Mouse (Mus musculus) stomach, postnatal 0 days (tissue): ENCODE measurements around the gene Cma1. TPM values are rescaled to one million over a fixed set of nuclear protein-coding genes. Genes with fewer than 3 reads are reported as not detected.
"Not testable (repeated sequence)": the region's sequence is repeated elsewhere in the genome, so short reads cannot be mapped to it uniquely, and the experiment has no call there.

ENCODE experiments used
- ATAC-seq: fragments of 200-750 bp; cut with Nextera tagmentation; 2 replicates; pipeline ENCODE4 v1.8.0; 2017; ENCODE audit not compliant: low FRiP score, low TSS enrichment
- DNase-seq: peaks from one replicate; pipeline ENCODE4 v3.0.0-alpha.2; 2016; ENCODE audit warnings: low spot score
- H3K27ac ChIP-seq: fragments of 300-500 bp; sonication (generic); replicated peaks from 2 replicates; pipeline ENCODE4 v1.5.1; 2014; ENCODE audit warnings: mild to moderate bottlenecking, control low read depth
- H3K27me3 ChIP-seq: fragments of 300-500 bp; sonication (generic); 2 replicates; pipeline ENCODE4 v1.6.1; 2014; ENCODE audit warnings: low read length; ENCODE audit not compliant: control insufficient read depth, insufficient read depth
- H3K36me3 ChIP-seq: fragments of 300-500 bp; sonication (generic); 2 replicates; pipeline ENCODE4 v1.6.1; 2014; ENCODE audit warnings: low read length, mixed read lengths; ENCODE audit not compliant: control insufficient read depth, insufficient read depth
- H3K4me1 ChIP-seq: fragments of 300-500 bp; sonication (generic); replicated peaks from 2 replicates; pipeline ENCODE4 v1.6.1; 2014; ENCODE audit warnings: antibody characterized with exemption; ENCODE audit not compliant: control insufficient read depth, insufficient read depth
- H3K4me2 ChIP-seq: fragments of 300-500 bp; sonication (generic); replicated peaks from 2 replicates; pipeline ENCODE4 v1.6.1; 2014; ENCODE audit warnings: low read depth, mild to moderate bottlenecking, control low read depth, moderate library complexity
- H3K4me3 ChIP-seq: fragments of 300-500 bp; sonication (generic); 2 replicates; pipeline ENCODE4 v1.5.1; 2014; ENCODE audit warnings: low read depth, low read length, control low read depth
- H3K9ac ChIP-seq: fragments of 300-500 bp; sonication (generic); 2 replicates; pipeline ENCODE4 v1.6.1; 2014; ENCODE audit warnings: mild to moderate bottlenecking, low read length, control low read depth, mixed read lengths
- H3K9me3 ChIP-seq: fragments of 300-500 bp; sonication (generic); 2 replicates; pipeline ENCODE4 v1.6.1; 2016; ENCODE audit warnings: low read length; ENCODE audit not compliant: control insufficient read depth
- CTCF ChIP-seq: IDR thresholded peaks from 2 replicates; pipeline ENCODE4 v1.5.1; 2016; ENCODE audit warnings: antibody characterized with exemption, low read depth, mild to moderate bottlenecking, moderate library complexity
- EP300 ChIP-seq: optimal IDR thresholded peaks from 2 replicates; pipeline ENCODE3; 2016; ENCODE audit warnings: antibody characterized with exemption
- WGBS: fragments of 180-500 bp; shearing (Covaris S2); extraction: QIAGEN DNeasy Blood & Tissue Kit; methylation state at CpG from one replicate; pipeline ENCODE4 v1.1.7; 2014; 5-methylcytosine and 5-hydroxymethylcytosine counted together
- polyA plus RNA-seq: library from polyadenylated mRNA; unstranded; fragments of >200 nt; fragmentation: Nextera tagmentation; extraction: Ambion mirVana; gene quantifications from 2 replicates; pipeline ENCODE4 v1.2.1, GENCODE M21; 2015

Gene Cma1
- 15.4 and 17.5 TPM in 2 replicates for polyA plus RNA-seq

- WGBS = 85% methylated on average over 4 of the region's 4 CpGs
- H3K4me2 ChIP-seq = no peak within 1 kb of the TSS
- no peaks in the 10 kb centered on the region for H3K9me3 ChIP-seq
- TF ChIP-seq CTCF (no peak), EP300 (no peak)
- DNase-seq (peak; percentile 9), ATAC-seq (no peak)
- no peak within 1 kb of the TSS for H3K9ac ChIP-seq
- H3K4me1 ChIP-seq = no peaks in the 10 kb centered on the region
- no peaks in the 10 kb centered on the region for H3K27me3 ChIP-seq
- no peak within 1 kb of the TSS for H3K4me3 ChIP-seq
- no peak within 1 kb of the TSS for H3K27ac ChIP-seq
- H3K36me3 ChIP-seq = no peaks in the 10 kb centered on the region
These were observed at the start of gene Cma1 for GRCm38 (mm10) chr14:55944575-55944974. TSS of gene Cma1 (minus strand) at chr14:55944675.

- H3K9ac ChIP-seq, H3K4me3 ChIP-seq, H3K36me3 ChIP-seq, DNase-seq, H3K27me3 ChIP-seq, ATAC-seq, H3K9me3 ChIP-seq, H3K4me1 ChIP-seq, H3K27ac ChIP-seq, H3K4me2 ChIP-seq: not testable (repeated sequence)
- 68% methylated on average over 1 of the region's 3 CpGs for WGBS
These were observed 43.0 kb upstream of the Cma1 start for GRCm38 (mm10) chr14:55987464-55987863.

DNA sequence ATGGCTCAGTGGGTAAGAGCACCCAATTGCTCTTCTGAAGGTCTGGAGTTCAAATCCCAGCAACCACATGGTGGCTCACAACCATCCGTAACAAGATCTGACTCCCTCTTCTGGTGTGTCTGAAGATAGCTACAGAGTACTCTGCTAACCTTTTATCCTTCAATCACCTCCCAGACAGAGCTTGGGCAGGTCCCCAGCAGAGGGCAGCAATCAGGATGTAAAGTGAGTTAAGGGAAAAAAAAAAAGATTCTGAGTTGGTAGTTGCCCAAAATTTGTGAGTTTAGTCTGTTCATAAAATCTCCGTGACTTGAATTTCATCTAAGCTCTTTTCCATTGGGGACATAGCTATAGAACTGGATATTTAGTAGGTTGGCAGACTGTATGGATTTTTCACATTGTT lies 19.4 kb upstream of the Cma1 start:
- H3K4me2 ChIP-seq, ATAC-seq, H3K36me3 ChIP-seq, H3K9ac ChIP-seq, DNase-seq, H3K4me1 ChIP-seq, H3K9me3 ChIP-seq, H3K27me3 ChIP-seq, H3K27ac ChIP-seq, H3K4me3 ChIP-seq: not testable (repeated sequence)
- 64% methylated on average over 2 of the region's 2 CpGs for WGBS
- peak; percentile 39 for TF ChIP-seq CTCF

- Histone ChIP-seq H3K4me2 (no peak overlapping the region), H3K9me3 (no peaks in the 10 kb centered on the region), H3K4me1 (no peaks in the 10 kb centered on the region), H3K4me3 (no peak overlapping the region), H3K36me3 (no peaks in the 10 kb centered on the region), H3K27me3 (no peaks in the 10 kb centered on the region), H3K27ac (no peak overlapping the region), H3K9ac (no peak overlapping the region)
- 0% methylated on average over 1 of the region's 1 CpGs for WGBS
- no peak for ATAC-seq
- no peak for TF ChIP-seq CTCF
- TF ChIP-seq EP300 = no peak
- DNase-seq = no peak
These were observed 18.8 kb upstream of the Cma1 start for GRCm38 (mm10) chr14:55963263-55963662.

GRCm38 (mm10) chr14:55950346-55951030 lies 6.0 kb upstream of the Cma1 start, which contains the start of gene Cma2:
TSS of gene Cma2 (plus strand) at chr14:55950980.
- no peak for ATAC-seq
- no peak within 1 kb of the TSS for H3K4me2 ChIP-seq
- TF ChIP-seq EP300 (no peak), CTCF (no peak)
- no peak within 1 kb of the TSS for H3K9ac ChIP-seq
- no peak within 1 kb of the TSS for H3K4me3 ChIP-seq
- WGBS = 73% methylated on average over 6 of the region's 6 CpGs
- no peaks in the 10 kb centered on the region for H3K9me3 ChIP-seq
- no peak for DNase-seq
- no peaks in the 10 kb centered on the region for H3K4me1 ChIP-seq
- H3K27ac ChIP-seq = no peak within 1 kb of the TSS
- no peaks in the 10 kb centered on the region for H3K27me3 ChIP-seq
- H3K36me3 ChIP-seq = no peaks in the 10 kb centered on the region

GRCm38 (mm10) chr14:55946269-55946969 lies 1.9 kb upstream of the Cma1 start:
- H3K4me3 ChIP-seq = no peak overlapping the region
- ATAC-seq (no peak), DNase-seq (peak; percentile 11)
- no peaks in the 10 kb centered on the region for H3K36me3 ChIP-seq
- no peaks in the 10 kb centered on the region for H3K9me3 ChIP-seq
- no peak overlapping the region for H3K9ac ChIP-seq
- no peak overlapping the region for H3K27ac ChIP-seq
- no peak for TF ChIP-seq CTCF
- TF ChIP-seq EP300 = no peak
- 43% methylated on average over 2 of the region's 2 CpGs for WGBS
- no peak overlapping the region for H3K4me2 ChIP-seq
- no peaks in the 10 kb centered on the region for H3K4me1 ChIP-seq
- H3K27me3 ChIP-seq = no peaks in the 10 kb centered on the region
